Mouse (Mus musculus): ENCODE measurements around the gene Ccdc63. TPM values are rescaled to one million over a fixed set of nuclear protein-coding genes. Genes with fewer than 3 reads are reported as not detected.
"Not testable (repeated sequence)": the region's sequence is repeated elsewhere in the genome, so short reads cannot be mapped to it uniquely, and the experiment has no call there.

Gene Ccdc63
- polyA plus RNA-seq (2012; fragmentation: generic; extraction: Trizol) = not detected
- long read RNA-seq, experiment 1 = 0 reads
- long read RNA-seq, experiment 2 = 0 reads

DNA sequence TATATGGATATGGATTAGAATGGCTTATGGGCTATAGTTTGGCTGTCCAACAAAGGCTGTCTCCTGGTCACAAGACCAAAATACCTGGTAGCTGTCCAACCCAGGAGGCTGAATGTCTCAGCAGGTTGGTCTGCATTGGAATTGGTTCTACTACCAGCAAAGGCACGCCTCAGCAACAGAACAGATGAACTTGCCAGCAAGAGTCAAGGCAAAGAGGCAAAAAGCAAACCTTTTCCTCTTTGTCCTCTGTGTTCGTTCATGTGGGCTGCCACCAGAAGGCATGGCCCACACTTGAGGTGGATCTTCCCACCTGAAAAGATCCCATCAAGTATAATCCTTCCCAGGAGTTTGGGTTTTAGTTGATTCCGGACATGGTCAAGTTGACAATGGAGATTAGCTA, at the start of gene Ccdc63:
Ccdc63 (minus strand) TSS at position 101 of the 400 bp plus-strand sequence.
- TF ChIP-seq USF1 (IDR thresholded peaks at IDR 0.05; ENCODE audit: low read depth) (no peak), MAX (IDR thresholded peaks at IDR 0.05) (no peak), CTCF (IDR thresholded peaks at IDR 0.05; ENCODE audit: control insufficient read depth, insufficient read depth, insufficient read length) (no peak), CEBPB (IDR thresholded peaks at IDR 0.05; ENCODE audit: low read depth) (no peak), MYOD1 (IDR thresholded peaks at IDR 0.05; ENCODE audit: control insufficient read depth, insufficient read length, low read depth) (no peak), MYOG (IDR thresholded peaks at IDR 0.05; ENCODE audit: control insufficient read depth, extremely low read depth, insufficient read length) (no peak), FOSL1 (IDR thresholded peaks at IDR 0.05; ENCODE audit: insufficient read depth, low read length, poor library complexity, severe bottlenecking) (no peak)
- Histone ChIP-seq H3ac (ENCODE audit: control insufficient read depth, insufficient read length, low read depth) (no peak within 1 kb of the TSS), H3K27me3 (ENCODE audit: control insufficient read depth, insufficient read depth, insufficient read length) (no peaks in the 10 kb centered on the region)

GRCm38 (mm10) chr5:122189115-122189514, 48.5 kb upstream of the Ccdc63 start:
- Histone ChIP-seq H3K79me2 (ENCODE audit: control insufficient read depth, insufficient read depth) (no peaks in the 10 kb centered on the region), H3ac (ENCODE audit: control insufficient read depth, insufficient read length, low read depth) (no peak overlapping the region), H3K79me3 (ENCODE audit: low read depth) (no peaks in the 10 kb centered on the region), H3K36me3 (ENCODE audit: control insufficient read depth, insufficient read depth) (no peaks in the 10 kb centered on the region), H3K27me3 (ENCODE audit: control insufficient read depth, insufficient read depth, insufficient read length) (no peaks in the 10 kb centered on the region), H3K4me3 (ENCODE audit: insufficient read depth, poor library complexity, severe bottlenecking) (no peak overlapping the region)
- TF ChIP-seq FOSL1 (IDR thresholded peaks at IDR 0.05; ENCODE audit: insufficient read depth, low read length, poor library complexity, severe bottlenecking) (no peak), USF1 (IDR thresholded peaks at IDR 0.05; ENCODE audit: low read depth) (no peak), MAX (IDR thresholded peaks at IDR 0.05) (no peak), CTCF (IDR thresholded peaks at IDR 0.05; ENCODE audit: control insufficient read depth, insufficient read depth, insufficient read length) (no peak), CEBPB (IDR thresholded peaks at IDR 0.05; ENCODE audit: low read depth) (no peak), MYOD1 (IDR thresholded peaks at IDR 0.05; ENCODE audit: control insufficient read depth, insufficient read length, low read depth) (no peak), MYOG (IDR thresholded peaks at IDR 0.05; ENCODE audit: control insufficient read depth, extremely low read depth, insufficient read length) (no peak)

More for the DNA sequence above, at the start of gene Ccdc63:
- Histone ChIP-seq H3K79me2 (ENCODE audit: control insufficient read depth, insufficient read depth) (no peaks in the 10 kb centered on the region), H3K79me3 (ENCODE audit: low read depth) (no peaks in the 10 kb centered on the region), H3K4me3 (ENCODE audit: insufficient read depth, poor library complexity, severe bottlenecking) (no peak within 1 kb of the TSS), H3K36me3 (ENCODE audit: control insufficient read depth, insufficient read depth) (no peaks in the 10 kb centered on the region)

DNA sequence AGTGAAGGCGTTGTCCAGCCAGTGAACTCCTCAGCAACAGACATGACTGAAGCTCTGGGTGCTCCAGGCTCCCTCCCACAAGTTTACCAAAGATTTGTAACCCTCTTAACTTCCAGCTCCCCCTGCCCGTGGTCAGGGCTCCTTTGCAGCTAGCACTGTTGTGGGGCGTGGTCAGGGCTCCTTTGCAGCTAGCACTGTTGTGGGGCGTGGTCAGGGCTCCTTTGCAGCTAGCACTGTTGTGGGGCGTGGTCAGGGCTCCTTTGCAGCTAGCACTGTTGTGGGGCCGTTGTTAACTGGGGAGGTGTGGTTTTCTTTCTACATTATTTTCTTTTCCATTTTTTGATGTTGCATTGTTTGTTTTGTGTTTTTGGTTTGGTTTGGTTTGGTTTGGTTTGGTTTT, 44.2 kb upstream of the Ccdc63 start:
- not testable (repeated sequence) for H3K79me3 ChIP-seq (ENCODE audit: low read depth); H3K27me3 ChIP-seq (ENCODE audit: control insufficient read depth, insufficient read depth, insufficient read length); H3ac ChIP-seq (ENCODE audit: control insufficient read depth, insufficient read length, low read depth); H3K36me3 ChIP-seq (ENCODE audit: control insufficient read depth, insufficient read depth); H3K4me3 ChIP-seq (ENCODE audit: insufficient read depth, poor library complexity, severe bottlenecking); H3K79me2 ChIP-seq (ENCODE audit: control insufficient read depth, insufficient read depth)

DNA sequence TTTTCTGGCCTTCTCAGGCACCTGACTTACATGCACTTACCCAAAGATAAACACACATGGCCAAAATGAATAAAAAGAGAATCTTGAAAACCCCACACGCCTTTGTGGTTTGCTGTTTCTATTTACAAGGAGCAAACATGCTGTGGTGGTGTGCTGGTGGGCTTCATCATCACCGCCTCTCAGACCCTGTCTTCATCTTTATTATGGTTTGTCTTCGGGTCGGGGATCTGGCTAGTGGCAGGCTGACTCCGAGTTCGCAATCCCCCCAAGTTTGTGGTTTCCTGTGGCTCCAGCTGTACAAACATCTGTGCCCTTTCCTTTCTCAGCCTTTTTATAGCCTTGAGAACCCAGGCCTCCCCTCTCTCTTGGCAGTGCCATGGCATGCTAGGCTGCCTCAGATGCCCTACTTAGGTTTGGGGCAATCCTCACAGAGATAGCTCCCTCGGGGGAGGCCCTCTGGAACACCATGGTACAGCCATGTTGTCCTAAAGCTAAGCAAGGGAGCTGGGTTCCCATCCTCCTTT, 43.7 kb upstream of the Ccdc63 start:
- H3K4me3 ChIP-seq (ENCODE audit: insufficient read depth, poor library complexity, severe bottlenecking) = no peak overlapping the region

GRCm38 (mm10) chr5:122179665-122180064, 39.0 kb upstream of the Ccdc63 start:
- Histone ChIP-seq H3K79me3 (ENCODE audit: low read depth) (no peaks in the 10 kb centered on the region), H3K27me3 (ENCODE audit: control insufficient read depth, insufficient read depth, insufficient read length) (no peaks in the 10 kb centered on the region), H3K36me3 (ENCODE audit: control insufficient read depth, insufficient read depth) (peaks cover 20% of the 10 kb centered on the region), H3K79me2 (ENCODE audit: control insufficient read depth, insufficient read depth) (no peaks in the 10 kb centered on the region), H3ac (ENCODE audit: control insufficient read depth, insufficient read length, low read depth) (no peak overlapping the region), H3K4me3 (ENCODE audit: insufficient read depth, poor library complexity, severe bottlenecking) (no peak overlapping the region)
- no peak for TF ChIP-seq CTCF (IDR thresholded peaks at IDR 0.05; ENCODE audit: control insufficient read depth, insufficient read depth, insufficient read length)
- no peak for TF ChIP-seq USF1 (IDR thresholded peaks at IDR 0.05; ENCODE audit: low read depth)
- no peak for TF ChIP-seq CEBPB (IDR thresholded peaks at IDR 0.05; ENCODE audit: low read depth)
- TF ChIP-seq MAX (IDR thresholded peaks at IDR 0.05) = no peak
- no peak for TF ChIP-seq MYOD1 (IDR thresholded peaks at IDR 0.05; ENCODE audit: control insufficient read depth, insufficient read length, low read depth)
- TF ChIP-seq FOSL1 (IDR thresholded peaks at IDR 0.05; ENCODE audit: insufficient read depth, low read length, poor library complexity, severe bottlenecking) = no peak
- TF ChIP-seq MYOG (IDR thresholded peaks at IDR 0.05; ENCODE audit: control insufficient read depth, extremely low read depth, insufficient read length) = no peak

More for the DNA sequence above, 43.7 kb upstream of the Ccdc63 start:
- TF ChIP-seq FOSL1 (IDR thresholded peaks at IDR 0.05; ENCODE audit: insufficient read depth, low read length, poor library complexity, severe bottlenecking) (no peak), MAX (IDR thresholded peaks at IDR 0.05) (no peak), MYOG (IDR thresholded peaks at IDR 0.05; ENCODE audit: control insufficient read depth, extremely low read depth, insufficient read length) (no peak), USF1 (IDR thresholded peaks at IDR 0.05; ENCODE audit: low read depth) (no peak), CTCF (IDR thresholded peaks at IDR 0.05; ENCODE audit: control insufficient read depth, insufficient read depth, insufficient read length) (no peak), CEBPB (IDR thresholded peaks at IDR 0.05; ENCODE audit: low read depth) (no peak), MYOD1 (IDR thresholded peaks at IDR 0.05; ENCODE audit: control insufficient read depth, insufficient read length, low read depth) (no peak)
- Histone ChIP-seq H3K27me3 (ENCODE audit: control insufficient read depth, insufficient read depth, insufficient read length) (no peaks in the 10 kb centered on the region), H3K36me3 (ENCODE audit: control insufficient read depth, insufficient read depth) (no peaks in the 10 kb centered on the region), H3K79me2 (ENCODE audit: control insufficient read depth, insufficient read depth) (no peaks in the 10 kb centered on the region), H3ac (ENCODE audit: control insufficient read depth, insufficient read length, low read depth) (no peak overlapping the region), H3K79me3 (ENCODE audit: low read depth) (no peaks in the 10 kb centered on the region)

GRCm38 (mm10) chr5:122176398-122176797, 35.8 kb upstream of the Ccdc63 start:
- Histone ChIP-seq H3K4me3 (ENCODE audit: insufficient read depth, poor library complexity, severe bottlenecking) (no peak overlapping the region), H3K36me3 (ENCODE audit: control insufficient read depth, insufficient read depth) (peaks cover 44% of the 10 kb centered on the region), H3K79me3 (ENCODE audit: low read depth) (no peaks in the 10 kb centered on the region), H3K79me2 (ENCODE audit: control insufficient read depth, insufficient read depth) (peaks cover 13% of the 10 kb centered on the region), H3K27me3 (ENCODE audit: control insufficient read depth, insufficient read depth, insufficient read length) (no peaks in the 10 kb centered on the region), H3ac (ENCODE audit: control insufficient read depth, insufficient read length, low read depth) (no peak overlapping the region)
- TF ChIP-seq CEBPB (IDR thresholded peaks at IDR 0.05; ENCODE audit: low read depth) (no peak), FOSL1 (IDR thresholded peaks at IDR 0.05; ENCODE audit: insufficient read depth, low read length, poor library complexity, severe bottlenecking) (no peak), MYOG (IDR thresholded peaks at IDR 0.05; ENCODE audit: control insufficient read depth, extremely low read depth, insufficient read length) (no peak), MAX (IDR thresholded peaks at IDR 0.05) (no peak), USF1 (IDR thresholded peaks at IDR 0.05; ENCODE audit: low read depth) (no peak), CTCF (IDR thresholded peaks at IDR 0.05; ENCODE audit: control insufficient read depth, insufficient read depth, insufficient read length) (no peak), MYOD1 (IDR thresholded peaks at IDR 0.05; ENCODE audit: control insufficient read depth, insufficient read length, low read depth) (no peak)
